Mouse (Mus musculus): Measurements from ENCODE around the gene 1700020D05Rik. TPM values are rescaled to one million over a fixed set of nuclear protein-coding genes. Genes with fewer than 3 reads are reported as not detected.
"Not testable (repeated sequence)": the region's sequence is repeated elsewhere in the genome, so short reads cannot be mapped to it uniquely, and the experiment has no call there.

The 1700020D05Rik gene
- polyA plus RNA-seq, 1 experiment = 1.2 TPM

- TF ChIP-seq CTCF (IDR thresholded peaks at IDR 0.05; ENCODE audit: insufficient read depth, low read length) (no peak), POLR2A (IDR thresholded peaks at IDR 0.05; ENCODE audit: borderline replicate concordance, extremely low read depth, low read depth, low read length) (no peak)
- WGBS = 76% methylated on average over 12 of the region's 12 CpGs
- no peak for DNase-seq
- Histone ChIP-seq H3K4me3 (replicated peaks; ENCODE audit: extremely low read depth, low read depth, low read length) (no peak overlapping the region), H3K4me1 (ENCODE audit: control insufficient read depth, insufficient read depth, low read length) (0 out of 2 replicates have a peak, but pooled peaks cover 2% of the 10 kb centered on the region)
Observed at GRCm38 (mm10) chr19:5495353-5496051, 8.1 kb downstream of the 1700020D05Rik start.

- WGBS = 83% methylated on average over 3 of the region's 3 CpGs
- Histone ChIP-seq H3K4me1 (ENCODE audit: control insufficient read depth, insufficient read depth, low read length) (0 out of 2 replicates have a peak, but pooled peaks cover 2% of the 10 kb centered on the region), H3K4me3 (replicated peaks; ENCODE audit: extremely low read depth, low read depth, low read length) (no peak overlapping the region)
- TF ChIP-seq POLR2A (IDR thresholded peaks at IDR 0.05; ENCODE audit: borderline replicate concordance, extremely low read depth, low read depth, low read length) = no peak
- TF ChIP-seq CTCF (IDR thresholded peaks at IDR 0.05; ENCODE audit: insufficient read depth, low read length) = no peak
- no peak for DNase-seq
Observed at GRCm38 (mm10) chr19:5494314-5494713, 9.3 kb downstream of the 1700020D05Rik start.

DNA sequence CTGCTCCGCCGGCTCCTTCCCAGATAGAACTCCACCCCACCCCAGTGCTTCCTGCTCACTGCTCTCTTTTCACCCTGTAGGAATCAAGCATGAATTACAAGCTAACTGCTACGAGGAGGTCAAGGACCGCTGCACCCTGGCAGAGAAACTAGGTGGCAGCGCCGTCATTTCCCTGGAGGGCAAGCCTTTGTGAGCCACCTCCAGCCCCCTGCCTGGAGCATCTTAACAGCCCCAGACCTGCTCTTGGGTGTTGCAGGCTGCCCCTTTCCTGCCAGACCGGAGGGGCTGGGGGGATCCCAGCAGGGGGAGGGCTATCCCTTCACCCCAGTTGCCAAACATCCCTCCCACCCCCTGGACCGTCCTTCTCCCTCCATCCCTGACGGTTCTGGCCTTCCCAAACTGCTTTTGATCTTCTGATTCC lies 10.3 kb downstream of the 1700020D05Rik start:
- not testable (repeated sequence) for H3K4me3 ChIP-seq (replicated peaks; ENCODE audit: extremely low read depth, low read depth, low read length); DNase-seq; H3K4me1 ChIP-seq (ENCODE audit: control insufficient read depth, insufficient read depth, low read length)
- 53% methylated on average over 9 of the region's 9 CpGs for WGBS

- H3K4me3 ChIP-seq (replicated peaks; ENCODE audit: extremely low read depth, low read depth, low read length) = no peak overlapping the region
- TF ChIP-seq POLR2A (IDR thresholded peaks at IDR 0.05; ENCODE audit: borderline replicate concordance, extremely low read depth, low read depth, low read length) (no peak), CTCF (IDR thresholded peaks at IDR 0.05; ENCODE audit: insufficient read depth, low read length) (no peak)
- no peak for DNase-seq
- H3K4me1 ChIP-seq (ENCODE audit: control insufficient read depth, insufficient read depth, low read length) = 0 out of 2 replicates have a peak, but pooled peaks cover 4% of the 10 kb centered on the region
- WGBS = 65% methylated on average over 4 of the region's 4 CpGs
Observed at GRCm38 (mm10) chr19:5492641-5493040, 10.9 kb downstream of the 1700020D05Rik start.

GRCm38 (mm10) chr19:5490898-5491708 lies 12.5 kb downstream of the 1700020D05Rik start:
- H3K4me1 ChIP-seq (ENCODE audit: control insufficient read depth, insufficient read depth, low read length) = peaks cover 7% of the 10 kb centered on the region; the same call in 1 of the 2 replicates
- under 1% methylated on average over 58 of the region's 59 CpGs for WGBS
- TF ChIP-seq CTCF (IDR thresholded peaks at IDR 0.05; ENCODE audit: insufficient read depth, low read length) (no peak), POLR2A (IDR thresholded peaks at IDR 0.05; ENCODE audit: borderline replicate concordance, extremely low read depth, low read depth, low read length) (peak; percentile 91; the same call in 1 of the 2 replicates)
- H3K4me3 ChIP-seq (replicated peaks; ENCODE audit: extremely low read depth, low read depth, low read length) = peak overlapping the region; percentile 93
- peak; percentile 91 for DNase-seq

DNA sequence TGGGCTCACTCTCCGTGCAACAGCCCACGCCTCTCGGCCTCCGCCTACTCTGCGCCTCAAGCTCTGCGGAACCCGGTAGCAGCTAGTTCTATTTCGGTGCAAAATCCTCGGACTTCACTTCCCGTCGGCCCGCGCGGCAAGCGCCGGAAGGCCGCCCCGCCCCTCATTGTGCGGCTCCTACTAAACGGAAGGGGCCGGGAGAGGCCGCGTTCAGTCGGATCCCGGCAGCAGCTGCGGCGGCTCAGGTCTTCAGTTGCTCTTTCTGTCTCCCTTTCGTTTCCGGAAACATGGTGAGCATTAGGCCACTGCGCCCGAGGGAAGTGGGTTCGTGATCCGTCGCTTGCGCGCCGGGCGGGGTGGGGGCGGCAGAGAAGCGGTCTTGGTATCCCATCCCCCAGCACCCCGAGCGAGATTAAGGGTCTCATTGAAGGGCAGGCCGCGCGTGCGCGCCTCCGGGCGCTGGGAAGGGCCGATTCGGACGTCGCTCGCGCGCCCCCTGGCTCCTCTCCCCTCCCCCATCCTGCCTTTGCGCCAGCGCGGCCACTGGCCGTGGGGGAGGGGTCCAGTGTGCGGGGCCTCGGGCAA lies 13.2 kb downstream of the 1700020D05Rik start, which contains the start of gene Cfl1:
Gene Cfl1, plus strand, starts transcription at position 143 of the 585 bp plus-strand sequence.
- TF ChIP-seq POLR2A (IDR thresholded peaks at IDR 0.05; ENCODE audit: borderline replicate concordance, extremely low read depth, low read depth, low read length) (peak; percentile 96), CTCF (IDR thresholded peaks at IDR 0.05; ENCODE audit: insufficient read depth, low read length) (no peak)
- peak; percentile 92 for DNase-seq
- peaks cover 7% of the 10 kb centered on the region; the same call in 1 of the 2 replicates for H3K4me1 ChIP-seq (ENCODE audit: control insufficient read depth, insufficient read depth, low read length)
- under 1% methylated on average over 62 of the region's 62 CpGs for WGBS
- peak within 1 kb of the TSS; percentile 93 for H3K4me3 ChIP-seq (replicated peaks; ENCODE audit: extremely low read depth, low read depth, low read length)

DNA sequence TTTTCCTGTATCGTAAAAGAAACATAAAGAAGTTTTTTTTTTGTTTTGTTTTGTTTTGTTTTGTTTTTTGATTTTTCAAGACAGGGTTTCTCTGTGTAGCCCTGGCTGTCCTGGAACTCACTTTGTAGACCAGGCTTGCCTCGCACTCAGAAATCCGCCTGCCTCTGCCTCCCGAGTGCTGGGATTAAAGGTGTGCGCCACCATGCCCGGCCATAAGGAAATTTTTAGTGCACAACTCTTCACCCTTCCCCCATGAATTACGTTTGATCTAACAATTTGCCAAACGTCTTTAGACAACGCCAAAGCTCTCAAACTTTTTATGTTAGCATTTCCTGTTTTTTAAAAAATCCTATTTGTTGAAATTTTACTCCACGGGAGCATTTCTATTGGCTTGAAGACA lies 13.9 kb downstream of the 1700020D05Rik start:
- WGBS = 27% methylated on average over 10 of the region's 10 CpGs
- H3K4me1 ChIP-seq (ENCODE audit: control insufficient read depth, insufficient read depth, low read length); DNase-seq; H3K4me3 ChIP-seq (replicated peaks; ENCODE audit: extremely low read depth, low read depth, low read length): not testable (repeated sequence)

DNA sequence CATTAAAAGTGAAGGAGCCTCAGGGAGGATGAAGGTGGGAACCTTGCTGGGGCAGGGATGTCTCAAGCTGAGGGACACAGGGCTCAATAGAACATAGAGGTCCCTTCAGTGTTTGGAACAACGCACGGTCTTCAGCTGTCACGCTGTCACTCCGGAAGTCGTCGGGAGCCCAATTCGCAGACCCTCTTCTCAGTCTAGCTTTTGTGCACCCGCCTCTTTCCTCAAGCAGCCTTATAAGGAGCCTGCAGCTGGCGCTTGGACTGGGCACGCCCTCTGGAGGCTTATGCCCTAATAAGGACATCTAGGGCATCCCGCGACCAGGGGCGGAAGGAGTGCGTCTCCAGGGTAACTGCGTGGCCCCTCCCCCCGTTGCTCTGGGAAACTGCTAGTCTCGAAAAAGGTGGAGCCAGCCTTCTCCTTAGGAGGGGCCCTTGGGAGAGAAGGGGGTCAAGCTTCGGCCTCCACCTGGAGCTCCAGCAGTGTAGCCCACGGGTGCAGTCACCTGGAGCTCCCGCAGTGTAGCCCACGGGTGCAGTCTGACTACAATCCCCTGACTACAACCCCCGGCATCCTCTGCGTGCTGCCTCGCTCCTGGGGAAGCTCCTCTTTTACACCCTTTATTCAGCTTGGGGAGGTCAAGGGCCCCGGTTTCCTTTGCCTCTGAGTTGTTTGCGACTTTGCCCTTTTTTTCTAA lies 14.6 kb downstream of the 1700020D05Rik start:
- H3K4me3 ChIP-seq (replicated peaks; ENCODE audit: extremely low read depth, low read depth, low read length) = peak overlapping the region; percentile 81
- under 1% methylated on average over 26 of the region's 26 CpGs for WGBS
- TF ChIP-seq POLR2A (IDR thresholded peaks at IDR 0.05; ENCODE audit: borderline replicate concordance, extremely low read depth, low read depth, low read length) = peak; percentile 92
- TF ChIP-seq CTCF (IDR thresholded peaks at IDR 0.05; ENCODE audit: insufficient read depth, low read length) = no peak
- H3K4me1 ChIP-seq (ENCODE audit: control insufficient read depth, insufficient read depth, low read length) = peaks cover 6% of the 10 kb centered on the region; the same call in 1 of the 2 replicates
- peak; percentile 97 for DNase-seq

Data from lung, adult 2 months (tissue).